Mouse (Mus musculus) MEL (cell line): Measurements from ENCODE around the gene Tmem167b. TPM values are rescaled to one million over a fixed set of nuclear protein-coding genes. Genes with fewer than 3 reads are reported as not detected.

ENCODE experiments used
- DNase-seq: peaks from one replicate; pipeline ENCODE4 v3.0.0; 2011; ENCODE audit warnings: low read depth, low spot score
- H3K27ac ChIP-seq: 2 replicates; pipeline ENCODE4 v1.5.1; 2012; ENCODE audit warnings: low read depth, mild to moderate bottlenecking, control low read depth, low read length, moderate library complexity; ENCODE audit not compliant: control insufficient read depth
- H3K27me3 ChIP-seq, 2 experiments: fragments of 150-350 bp in 1 of 2; sonication (generic) in 1 of 2; 2 replicates each; pipeline ENCODE4 v1.6.1; 2012; ENCODE audit warnings: low read length in 2 of 2, mild to moderate bottlenecking in 2 of 2, improper control_type of control experiment in 1 of 2, moderate library complexity in 1 of 2; ENCODE audit not compliant: insufficient read depth in 2 of 2, control insufficient read depth in 1 of 2
- H3K36me3 ChIP-seq, 2 experiments: 2 replicates each; pipeline ENCODE4 v1.6.1; 2012 to 2014; ENCODE audit warnings: low read length in 2 of 2, improper control_type of control experiment in 1 of 2, inconsistent platforms in 1 of 2, mild to moderate bottlenecking in 1 of 2; ENCODE audit not compliant: insufficient read depth in 2 of 2, control insufficient read depth in 1 of 2
- H3K4me1 ChIP-seq, 2 experiments: fragments of 150-350 bp in 1 of 2; sonication (generic) in 1 of 2; 2 replicates each; pipeline ENCODE4 v1.6.1; 2012; ENCODE audit warnings: low read length in 2 of 2, improper control_type of control experiment in 1 of 2, mild to moderate bottlenecking in 1 of 2; ENCODE audit not compliant: insufficient read depth in 2 of 2, control insufficient read depth in 1 of 2
- H3K4me3 ChIP-seq, 2 experiments: fragments of 150-350 bp in 1 of 2; sonication (generic) in 1 of 2; 2 replicates each; pipeline ENCODE4 v1.5.1; 2012; ENCODE audit warnings: low read depth in 2 of 2, low read length in 2 of 2, mild to moderate bottlenecking in 2 of 2, moderate library complexity in 2 of 2, control low read depth in 1 of 2, improper control_type of control experiment in 1 of 2; ENCODE audit not compliant: control insufficient read depth in 1 of 2, insufficient read depth in 1 of 2
- H3K79me2 ChIP-seq: 2 replicates; pipeline ENCODE4 v1.6.1; 2012; ENCODE audit warnings: mild to moderate bottlenecking, low read length, moderate library complexity; ENCODE audit not compliant: control insufficient read depth, poor library complexity, insufficient read depth
- H3K9ac ChIP-seq: 2 replicates; pipeline ENCODE4 v1.6.1; 2012; ENCODE audit warnings: low read depth, mild to moderate bottlenecking, control low read depth, low read length, moderate library complexity; ENCODE audit not compliant: control insufficient read depth, poor library complexity, severe bottlenecking
- H3K9me3 ChIP-seq: fragments of 150-350 bp; sonication (generic); replicated peaks from 2 replicates; pipeline ENCODE4 v1.6.1; 2012; ENCODE audit warnings: mild to moderate bottlenecking, low read length, improper control_type of control experiment, moderate library complexity; ENCODE audit not compliant: insufficient read depth
- BHLHE40 ChIP-seq: IDR thresholded peaks from 2 replicates; pipeline ENCODE4 v1.6.1; 2012; ENCODE audit warnings: low read depth, mild to moderate bottlenecking, inconsistent platforms, low read length, improper control_type of control experiment, borderline replicate concordance
- CHD1 ChIP-seq: IDR thresholded peaks from 2 replicates; pipeline ENCODE4 v1.6.1; 2012; ENCODE audit warnings: low read depth, mild to moderate bottlenecking, inconsistent platforms, low read length, improper control_type of control experiment
- CHD2 ChIP-seq: IDR thresholded peaks from 2 replicates; pipeline ENCODE4 v1.6.1; 2011; ENCODE audit warnings: low read length, improper control_type of control experiment
- CTCF ChIP-seq, 3 experiments: IDR thresholded peaks in 2 of 3; conservative IDR thresholded peaks in 1 of 3; 2 replicates each; pipeline ENCODE4 v1.5.1; 2011 to 2012; ENCODE audit warnings: low read length in 3 of 3, low read depth in 2 of 3, mild to moderate bottlenecking in 2 of 3, improper control_type of control experiment in 1 of 3, inconsistent platforms in 1 of 3, mixed read lengths in 1 of 3, moderate library complexity in 1 of 3; ENCODE audit not compliant: control insufficient read depth in 1 of 3, insufficient read depth in 1 of 3, poor library complexity in 1 of 3, severe bottlenecking in 1 of 3
- E2F4 ChIP-seq: IDR thresholded peaks from 2 replicates; pipeline ENCODE4 v1.6.1; 2011; ENCODE audit warnings: low read depth, low read length, improper control_type of control experiment, borderline replicate concordance
- ETS1 ChIP-seq: IDR thresholded peaks from 2 replicates; pipeline ENCODE4 v1.6.1; 2012; ENCODE audit warnings: low read depth, mild to moderate bottlenecking, inconsistent platforms, low read length, improper control_type of control experiment, moderate library complexity
- GABPA ChIP-seq: IDR thresholded peaks from 2 replicates; pipeline ENCODE4 v1.6.1; 2012; ENCODE audit warnings: low read depth, mild to moderate bottlenecking, inconsistent platforms, low read length, improper control_type of control experiment, moderate library complexity
- HCFC1 ChIP-seq: IDR thresholded peaks from 2 replicates; pipeline ENCODE4 v1.6.1; 2012; ENCODE audit warnings: low read depth, mild to moderate bottlenecking, inconsistent platforms, low read length, improper control_type of control experiment, moderate library complexity
- JUND ChIP-seq: IDR thresholded peaks from 2 replicates; pipeline ENCODE4 v1.6.1; 2011; ENCODE audit warnings: low read depth, mild to moderate bottlenecking, improper control_type of control experiment, low read length
- MAFK ChIP-seq: IDR thresholded peaks from 2 replicates; pipeline ENCODE4 v1.6.1; 2011; ENCODE audit warnings: low read depth, mild to moderate bottlenecking, low read length, improper control_type of control experiment, borderline replicate concordance
- MAX ChIP-seq: IDR thresholded peaks from 2 replicates; pipeline ENCODE4 v1.6.1; 2011; ENCODE audit warnings: low read length, improper control_type of control experiment
- MAZ ChIP-seq: IDR thresholded peaks from 2 replicates; pipeline ENCODE4 v1.6.1; 2012; ENCODE audit warnings: low read depth, mild to moderate bottlenecking, inconsistent platforms, low read length, improper control_type of control experiment
- MEF2A ChIP-seq: IDR thresholded peaks from 2 replicates; pipeline ENCODE4 v1.6.1; 2014; ENCODE audit warnings: low read depth, mild to moderate bottlenecking, inconsistent platforms, low read length, improper control_type of control experiment; ENCODE audit not compliant: poor library complexity, insufficient replicate concordance, severe bottlenecking; ENCODE audit errors: extremely low read depth
- MXI1 ChIP-seq: IDR thresholded peaks from 2 replicates; pipeline ENCODE4 v1.6.1; 2011; ENCODE audit warnings: mild to moderate bottlenecking, low read depth, low read length, improper control_type of control experiment
- MYB ChIP-seq: IDR thresholded peaks from 2 replicates; pipeline ENCODE4 v1.6.1; 2011; ENCODE audit warnings: mild to moderate bottlenecking, low read depth, low read length, improper control_type of control experiment
- MYC ChIP-seq: IDR thresholded peaks from 2 replicates; pipeline ENCODE4 v1.6.1; 2011; ENCODE audit warnings: low read depth, mild to moderate bottlenecking, low read length, improper control_type of control experiment, moderate library complexity
- NELFE ChIP-seq: IDR thresholded peaks from 2 replicates; pipeline ENCODE4 v1.6.1; 2011; ENCODE audit warnings: low read depth, low read length, improper control_type of control experiment
- NRF1 ChIP-seq: IDR thresholded peaks from 2 replicates; pipeline ENCODE4 v1.6.1; 2014; ENCODE audit warnings: low read depth, mild to moderate bottlenecking, inconsistent platforms, low read length, improper control_type of control experiment, moderate library complexity; ENCODE audit not compliant: poor library complexity, insufficient read depth, severe bottlenecking
- POLR2A ChIP-seq, 2 experiments: IDR thresholded peaks; 2 replicates each; pipeline ENCODE4 v1.6.1; 2011 to 2012; ENCODE audit warnings: low read length in 2 of 2, mild to moderate bottlenecking in 2 of 2, control low read depth in 1 of 2, improper control_type of control experiment in 1 of 2, low read depth in 1 of 2, moderate library complexity in 1 of 2; ENCODE audit not compliant: control insufficient read depth in 1 of 2, insufficient read depth in 1 of 2, poor library complexity in 1 of 2
- POLR2AphosphoS2 ChIP-seq: IDR thresholded peaks from 2 replicates; pipeline ENCODE4 v1.6.1; 2011; ENCODE audit warnings: low read length, improper control_type of control experiment
- POLR2AphosphoS5 ChIP-seq: IDR thresholded peaks from 2 replicates; pipeline ENCODE4 v1.6.1; 2012; ENCODE audit warnings: low read depth, borderline replicate concordance, mild to moderate bottlenecking, inconsistent platforms, low read length, moderate library complexity, mixed read lengths
- RCOR1 ChIP-seq: IDR thresholded peaks from 2 replicates; pipeline ENCODE4 v1.6.1; 2012; ENCODE audit warnings: low read depth, mild to moderate bottlenecking, inconsistent platforms, low read length, improper control_type of control experiment
- SIN3A ChIP-seq: IDR thresholded peaks from 2 replicates; pipeline ENCODE4 v1.6.1; 2012; ENCODE audit warnings: low read length, improper control_type of control experiment, inconsistent platforms
- SMC3 ChIP-seq: IDR thresholded peaks from 2 replicates; pipeline ENCODE4 v1.6.1; 2011; ENCODE audit warnings: low read depth, low read length, improper control_type of control experiment
- TAL1 ChIP-seq: IDR thresholded peaks from 2 replicates; pipeline ENCODE4 v1.6.1; 2012; ENCODE audit warnings: mild to moderate bottlenecking, inconsistent platforms, low read length, moderate library complexity, mixed read lengths
- TBP ChIP-seq: IDR thresholded peaks from 2 replicates; pipeline ENCODE4 v1.8.0; 2011; ENCODE audit warnings: low read depth, low read length, improper control_type of control experiment
- TCF12 ChIP-seq: IDR thresholded peaks from 2 replicates; pipeline ENCODE4 v1.6.1; 2014; ENCODE audit warnings: low read depth, mild to moderate bottlenecking, inconsistent platforms, low read length, improper control_type of control experiment, moderate library complexity
- UBTF ChIP-seq: IDR thresholded peaks from 2 replicates; pipeline ENCODE4 v1.6.1; 2012; ENCODE audit warnings: low read depth, mild to moderate bottlenecking, inconsistent platforms, low read length, improper control_type of control experiment, moderate library complexity, borderline replicate concordance; ENCODE audit not compliant: insufficient read depth
- USF1 ChIP-seq: IDR thresholded peaks from 2 replicates; pipeline ENCODE4 v1.6.1; 2014; ENCODE audit warnings: low read depth, mild to moderate bottlenecking, inconsistent platforms, low read length, improper control_type of control experiment, moderate library complexity
- ZC3H11A ChIP-seq: IDR thresholded peaks from 2 replicates; pipeline ENCODE4 v1.6.1; 2012; ENCODE audit warnings: low read depth, mild to moderate bottlenecking, inconsistent platforms, low read length, improper control_type of control experiment
- ZKSCAN1 ChIP-seq: IDR thresholded peaks from 2 replicates; pipeline ENCODE4 v1.6.1; 2012; ENCODE audit warnings: low read depth, mild to moderate bottlenecking, inconsistent platforms, low read length, improper control_type of control experiment, moderate library complexity
- ZNF384 ChIP-seq: IDR thresholded peaks from 2 replicates; pipeline ENCODE4 v1.6.1; 2012; ENCODE audit warnings: low read depth, mild to moderate bottlenecking, inconsistent platforms, low read length, improper control_type of control experiment
- polyA plus RNA-seq, 2 experiments: library from polyadenylated mRNA; stranded (reverse) in 1 of 2; unstranded in 1 of 2; fragments of >175 nt in 1 of 2; fragments of >200 nt in 1 of 2; gene quantifications; 2 replicates each; pipeline versions ENCODE4 v1.2.1 to v1.2.4; 2012; ENCODE audit warnings: low replicate concordance in 2 of 2, low read depth in 1 of 2; ENCODE audit not compliant: insufficient read length in 2 of 2, insufficient read depth in 1 of 2, missing spikeins in 1 of 2
- total RNA-seq: library from RNA; depleted of rRNA; stranded (reverse); fragments of 300-350 nt; gene quantifications from 2 replicates; pipeline ENCODE4 v1.2.3, GENCODE M21; 2012

Gene Tmem167b
- total and polyA plus RNA-seq, 3 experiments, result 15.9 to 20.8 TPM; not detected in 1

GRCm38 (mm10) chr3:108563309-108563708 lies 1.0 kb upstream of the Tmem167b start (continued):
- TF ChIP-seq NRF1 (no peak), MXI1 (no peak), SIN3A (peak; percentile 89), MAFK (no peak), ZC3H11A (peak; percentile 38; the same call in 1 of the 2 replicates), CTCF (IDR thresholded peaks at IDR 0.05 in 2 of 3, conservative IDR thresholded peaks at IDR 0.05 in 1 of 3; ENCODE audit: control insufficient read depth in 1 of 3, insufficient read depth in 1 of 3, low read depth in 2 of 3, low read length in 3 of 3, poor library complexity in 1 of 3, severe bottlenecking in 1 of 3) (peak; percentile 65 to 89 (median 72)), CHD2 (no peak), POLR2AphosphoS5 (no peak), TBP (peak; percentile 61), ZNF384 (peak; percentile 43; the same call in 1 of the 2 replicates), ZKSCAN1 (no peak), ETS1 (peak; percentile 47; the same call in 1 of the 2 replicates), CHD1 (0 out of 2 replicates have a peak, but pooled peaks have one; percentile 76), USF1 (0 out of 2 replicates have a peak, but pooled peaks have one; percentile 10), BHLHE40 (0 out of 2 replicates have a peak, but pooled peaks have one; percentile 4), MAZ (no peak), NELFE (peak; percentile 48), TCF12 (0 out of 2 replicates have a peak, but pooled peaks have one; percentile 30), UBTF (no peak), MEF2A (no peak), JUND (0 out of 2 replicates have a peak, but pooled peaks have one; percentile 59), HCFC1 (peak; percentile 53), SMC3 (peak; percentile 79), MYB (no peak)
- TF ChIP-seq, all 39 proteins: peak for 18

GRCm38 (mm10) chr3:108562777-108563271 lies 558 bp upstream of the Tmem167b start:
- peak overlapping the region; percentile 93 for H3K27ac ChIP-seq
- peaks cover 4% of the 10 kb centered on the region in 2 experiments; a peak in 2 of 4 replicates for H3K4me1 ChIP-seq
- no peaks in the 10 kb centered on the region for H3K9me3 ChIP-seq
- H3K36me3 ChIP-seq, result peaks cover 0 to 9% of the 10 kb centered on the region in 2 experiments; a peak in 2 of 4 replicates
- H3K4me3 ChIP-seq, result peak overlapping the region; percentile 69 to 93
- H3K79me2 ChIP-seq, result peaks cover 6% of the 10 kb centered on the region
- DNase-seq, result no peak
- peak overlapping the region; percentile 79 for H3K9ac ChIP-seq
- no peaks in the 10 kb centered on the region for H3K27me3 ChIP-seq
- TF ChIP-seq CHD2 (no peak), CHD1 (peak; percentile 10; the same call in 1 of the 2 replicates), POLR2A (IDR thresholded peaks at IDR 0.05; ENCODE audit: control insufficient read depth in 1 of 2, insufficient read depth in 1 of 2, low read depth in 1 of 2, low read length in 2 of 2, poor library complexity in 1 of 2) (peak in 1 of 2 experiments; percentile 10; a peak in 1 of 4 replicates), E2F4 (no peak), RCOR1 (no peak), MAX (no peak), GABPA (no peak), SMC3 (no peak), MYC (peak; percentile 83), HCFC1 (no peak), ZC3H11A (no peak), JUND (no peak), TAL1 (no peak), ZNF384 (no peak), NRF1 (no peak), SIN3A (no peak), MAFK (no peak), TCF12 (no peak), MEF2A (no peak), MYB (no peak), POLR2AphosphoS2 (no peak)
